Comparison of ENCODE assay signal across 20 mouse cellular contexts in the genomic region with DNA sequence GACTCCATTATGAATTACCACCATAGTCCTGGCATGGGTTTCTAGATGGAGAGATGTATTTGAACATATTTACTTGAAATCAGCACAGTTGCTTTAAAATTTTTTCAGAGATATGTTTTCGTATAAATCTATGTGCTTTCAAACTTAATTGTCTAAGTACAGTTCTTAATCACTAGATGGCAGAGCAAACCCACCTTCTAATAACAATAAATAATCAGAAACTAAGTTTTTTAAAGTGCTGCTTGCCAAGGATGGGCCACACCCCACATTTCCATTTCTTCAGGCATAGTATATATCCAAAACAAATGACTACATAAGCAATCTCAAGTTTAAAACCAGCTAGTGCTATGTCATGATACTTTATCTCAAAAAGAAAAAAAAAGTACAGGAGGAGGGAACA. TPM values are rescaled to one million over a fixed set of nuclear protein-coding genes. Genes with fewer than 3 reads are reported as not detected.
A peak's percentile ranks its signal among the peaks of the same experiment; 100 is the strongest.
DNase-seq lines count a peak whose midpoint lies in the region; TF ChIP-seq lines count a peak whose summit lies in the region.
"Had no signal": no experiment of that assay in that cellular context is flagged by ENCODE, and none has a peak within 500 bp of the region (broad histone marks: within the 10 kb centered on the region; RNA-seq: fewer than 3 reads in every experiment).

No protein-coding gene starts in this region.

- 65% methylated on average over 1 of the region's 1 CpGs for WGBS in heart, adult 2 months
- 94% methylated on average over 1 of the region's 1 CpGs for WGBS in limb, embryonic 10.5 days

- H3K27ac ChIP-seq in heart, adult 2 months, result no peak overlapping the region
- no peak overlapping the region for H3K27ac ChIP-seq in left cerebral cortex, adult 2 months
- peak overlapping the region; percentile 76 for H3K27ac ChIP-seq in embryonic fibroblast, embryonic 13.5 days (ENCODE audit: insufficient read depth, low read length)
- H3K27ac ChIP-seq in limb, embryonic 10.5 days, result no peak overlapping the region
- H3K27ac ChIP-seq: embryonic facial prominence, embryonic 10.5 days; heart, embryonic 15.5 days; hindbrain, embryonic 10.5 days; hindbrain, embryonic 14.5 days had no signal

- TF ChIP-seq EP300 in heart, adult 2 months (IDR thresholded peaks at IDR 0.05; ENCODE audit: insufficient read depth, low read depth, low read length), result no peak

- H3K36me3 ChIP-seq in heart, adult 2 months (ENCODE audit: control insufficient read depth, insufficient read depth, low read length), result no peaks in the 10 kb centered on the region
- no peaks in the 10 kb centered on the region for H3K36me3 ChIP-seq in limb, embryonic 10.5 days
- H3K36me3 ChIP-seq: embryonic facial prominence, embryonic 10.5 days; heart, embryonic 15.5 days; hindbrain, embryonic 10.5 days had no signal

- no peaks in the 10 kb centered on the region for H3K9me3 ChIP-seq in limb, embryonic 10.5 days (replicated peaks)
- H3K9me3 ChIP-seq: embryonic facial prominence, embryonic 10.5 days; heart, embryonic 15.5 days; hindbrain, embryonic 10.5 days had no signal

- intact Hi-C loops in heart, adult 2 months (cut with DNase I), result no loop called here
- intact Hi-C loops in left cerebral cortex, adult 2 months (cut with DNase I), result no loop called here
- intact Hi-C loops in left cerebral cortex, postnatal 10 days (cut with DNase I), result no loop called here

- DNase-seq in heart, adult 2 months, result no peak
- DNase-seq in heart, adult 18-20 months, result no peak
- no peak for DNase-seq in left cerebral cortex, adult 2 months (ENCODE audit: extremely low spot score in 1 of 2, low spot score in 2 of 2)
- no peak for DNase-seq in left cerebral cortex, postnatal 10 days (ENCODE audit: extremely low spot score in 1 of 2, low spot score in 2 of 2)
- DNase-seq in lung, postnatal 36 days, result peak; percentile 4
- no peak for DNase-seq in lung, adult 18-20 months
- no peak for DNase-seq in limb, embryonic 10.5 days (ENCODE audit: low spot score)
- DNase-seq: adrenal gland, adult 8-10 months; adrenal gland, postnatal 36 days; cerebellum, adult 2 months; cerebellum, postnatal 10 days; gastrocnemius, postnatal 14 days had no signal

- no peaks in the 10 kb centered on the region for H3K27me3 ChIP-seq in heart, adult 2 months (ENCODE audit: control insufficient read depth, insufficient read depth, low read length)
- H3K27me3 ChIP-seq in limb, embryonic 10.5 days (ENCODE audit: low read depth, poor library complexity, severe bottlenecking), result no peaks in the 10 kb centered on the region
- H3K27me3 ChIP-seq: CH12.LX; heart, embryonic 15.5 days had no signal

- no peak for TF ChIP-seq POLR2A in heart, adult 2 months (IDR thresholded peaks at IDR 0.05; ENCODE audit: insufficient read depth, low read depth, low read length)
- no peak for TF ChIP-seq POLR2A in embryonic fibroblast, embryonic 13.5 days (IDR thresholded peaks at IDR 0.05; ENCODE audit: low read depth, low read length)

- peak; percentile 46 for TF ChIP-seq CTCF in heart, adult 2 months (IDR thresholded peaks at IDR 0.05)
- TF ChIP-seq CTCF in left cerebral cortex, adult 2 months (IDR thresholded peaks at IDR 0.05), result peak; percentile 10; the same call in 1 of the 2 replicates
- TF ChIP-seq CTCF in embryonic fibroblast, embryonic 13.5 days (IDR thresholded peaks at IDR 0.05; ENCODE audit: borderline replicate concordance, insufficient read depth, low read length), result no peak

- peaks cover 2% of the 10 kb centered on the region; the same call in 1 of the 2 replicates for H3K4me1 ChIP-seq in heart, adult 2 months (ENCODE audit: control insufficient read depth, insufficient read depth, low read length)
- peaks cover 3% of the 10 kb centered on the region; the same call in 1 of the 2 replicates for H3K4me1 ChIP-seq in embryonic fibroblast, embryonic 13.5 days (ENCODE audit: control insufficient read depth, insufficient read depth, low read length)
- no peaks in the 10 kb centered on the region for H3K4me1 ChIP-seq in limb, embryonic 10.5 days
- H3K4me1 ChIP-seq: embryonic facial prominence, embryonic 10.5 days; heart, embryonic 15.5 days; hindbrain, embryonic 10.5 days had no signal

- no peak overlapping the region for H3K4me3 ChIP-seq in heart, adult 2 months
- H3K4me3 ChIP-seq in left cerebral cortex, adult 2 months, result no peak overlapping the region
- no peak overlapping the region for H3K4me3 ChIP-seq in embryonic fibroblast, embryonic 13.5 days (ENCODE audit: insufficient read depth, low read length)
- no peak overlapping the region for H3K4me3 ChIP-seq in limb, embryonic 10.5 days
- H3K4me3 ChIP-seq: embryonic facial prominence, embryonic 10.5 days; erythroblast, embryonic 14.5 days; heart, embryonic 15.5 days; hindbrain, embryonic 10.5 days had no signal

- no peaks in the 10 kb centered on the region for H3K79me2 ChIP-seq in heart, adult 2 months (replicated peaks; ENCODE audit: control insufficient read depth, insufficient read depth, low read length)

- no peak overlapping the region for H3K9ac ChIP-seq in heart, adult 2 months (ENCODE audit: low read depth, low read length)
- H3K9ac ChIP-seq: heart, embryonic 15.5 days; hindbrain, embryonic 14.5 days had no signal

RNA-seq across cellular contexts. Expression of a gene that starts 54.2 kb away (rescaled TPM):
- total RNA-seq in heart, adult 2 months (2021), result 10 to 100 TPM; 10.9 to 15.8 TPM
- polyA plus RNA-seq in heart, adult 2 months (2012; rRNA removed), result 8.0 and 13.3 TPM in 2 replicates
- total RNA-seq in heart, adult 18-20 months (2021), result 10 to 100 TPM; 10.3 to 10.7 TPM
- total RNA-seq in left cerebral cortex, adult 2 months (2021), result 1 to 10 TPM; 2.5 to 2.8 TPM
- 10 to 100 TPM in 1 of 2 experiments, 1 to 10 TPM in 1; 9.4 to 11.5 TPM for total RNA-seq in left cerebral cortex, postnatal 10 days (2021)
- 998 and 1,092 TPM in 2 replicates for polyA plus RNA-seq in embryonic fibroblast, embryonic 13.5 days (2011; ENCODE audit: insufficient read length, low read depth, missing spikeins)
- 22.4 and 31.1 TPM in 2 replicates for polyA plus RNA-seq in limb, embryonic 10.5 days (2016; fragmentation: Nextera tagmentation; extraction: Ambion mirVana)
- total RNA-seq: CH12.LX; granulocyte monocyte progenitor cell, adult 5-6 weeks had no signal
